8 mouse cellular contexts compared by ENCODE assay signal in genomic region chr2:90611959-90612571, GRCm38 (mm10). TPM values are rescaled to one million over a fixed set of nuclear protein-coding genes. Genes with fewer than 3 reads are reported as not detected.
DNase-seq lines count a peak whose midpoint lies in the region; ATAC-seq and TF ChIP-seq lines count a peak whose summit lies in the region.

No protein-coding gene starts in this region.

- no peak for TF ChIP-seq POLR2A in myocyte (IDR thresholded peaks at IDR 0.05; ENCODE audit: insufficient read length, low read depth)

- peak overlapping the region; percentile 70; the same call in 1 of the 2 replicates for H3K27ac ChIP-seq in gastrocnemius, adult 2 months
- no peak overlapping the region for H3K27ac ChIP-seq in intestine, postnatal 0 days (ENCODE audit: low read depth, low read length)
- no peak overlapping the region for H3K27ac ChIP-seq in forebrain, postnatal 0 days (ENCODE audit: low read depth, low read length)

- no peaks in the 10 kb centered on the region for H3K27me3 ChIP-seq in intestine, postnatal 0 days (replicated peaks; ENCODE audit: control insufficient read depth, insufficient read depth, low read length)
- H3K27me3 ChIP-seq in myocyte (ENCODE audit: control insufficient read depth, insufficient read depth, insufficient read length): no peaks in the 10 kb centered on the region
- H3K27me3 ChIP-seq in forebrain, postnatal 0 days (ENCODE audit: insufficient read depth, low read length): no peaks in the 10 kb centered on the region

- H3K9ac ChIP-seq in intestine, postnatal 0 days (ENCODE audit: low read depth, low read length): no peak overlapping the region
- H3K9ac ChIP-seq in forebrain, postnatal 0 days: no peak overlapping the region

- no peak overlapping the region for H3ac ChIP-seq in myocyte (ENCODE audit: control insufficient read depth, insufficient read length)

- H3K79me2 ChIP-seq in myocyte (ENCODE audit: control insufficient read depth, insufficient read depth): no peaks in the 10 kb centered on the region

- peak; percentile 27; the same call in 1 of the 2 replicates for TF ChIP-seq CTCF in gastrocnemius, adult 2 months (IDR thresholded peaks at IDR 0.05)
- TF ChIP-seq CTCF in intestine, postnatal 0 days (IDR thresholded peaks at IDR 0.05; ENCODE audit: low read depth): peak; percentile 57
- no peak for TF ChIP-seq CTCF in forebrain, postnatal 0 days (IDR thresholded peaks at IDR 0.05; ENCODE audit: low read depth)

- H3K4me3 ChIP-seq in gastrocnemius, adult 2 months: no peak overlapping the region
- no peak overlapping the region for H3K4me3 ChIP-seq in intestine, postnatal 0 days (ENCODE audit: low read depth, low read length)
- H3K4me3 ChIP-seq in myocyte: no peak overlapping the region
- no peak overlapping the region for H3K4me3 ChIP-seq in forebrain, postnatal 0 days (ENCODE audit: low read depth, low read length)

- peak; percentile 80 for ATAC-seq in intestine, postnatal 0 days
- ATAC-seq in forebrain, postnatal 0 days: no peak

- H3K4me1 ChIP-seq in intestine, postnatal 0 days (replicated peaks; ENCODE audit: control insufficient read depth, insufficient read depth, low read length): no peaks in the 10 kb centered on the region; the same call in 1 of the 2 replicates
- no peaks in the 10 kb centered on the region for H3K4me1 ChIP-seq in forebrain, postnatal 0 days (ENCODE audit: insufficient read depth)

- no peaks in the 10 kb centered on the region for H3K36me3 ChIP-seq in intestine, postnatal 0 days (ENCODE audit: control insufficient read depth, insufficient read depth)
- no peaks in the 10 kb centered on the region for H3K36me3 ChIP-seq in myocyte (ENCODE audit: control insufficient read depth, insufficient read depth)
- no peaks in the 10 kb centered on the region for H3K36me3 ChIP-seq in forebrain, postnatal 0 days (ENCODE audit: insufficient read depth)

- peak; percentile 16 for DNase-seq in thymus, postnatal 4 days
- DNase-seq in thymus, postnatal 36 days: no peak
- peak; percentile 91 for DNase-seq in gastrocnemius, adult 2 months
- DNase-seq in forebrain, postnatal 0 days: no peak
- no peak for DNase-seq in kidney, adult 18-20 months
- no peak for DNase-seq in layer of hippocampus, adult 11-12 months (ENCODE audit: low spot score)

- 55% methylated on average over 10 of the region's 10 CpGs for WGBS in intestine, postnatal 0 days
- WGBS in forebrain, postnatal 0 days: 88% methylated on average over 10 of the region's 10 CpGs

- intact Hi-C loops in gastrocnemius, adult 2 months (cut with DNase I): no loop called here

- no peaks in the 10 kb centered on the region for H3K9me3 ChIP-seq in intestine, postnatal 0 days (ENCODE audit: control insufficient read depth)
- H3K9me3 ChIP-seq in forebrain, postnatal 0 days (ENCODE audit: low read length): no peaks in the 10 kb centered on the region

- no peak overlapping the region for H3K4me2 ChIP-seq in intestine, postnatal 0 days (replicated peaks; ENCODE audit: low read depth)
- peak overlapping the region; percentile 74 for H3K4me2 ChIP-seq in myocyte (ENCODE audit: low read depth)
- H3K4me2 ChIP-seq in forebrain, postnatal 0 days (ENCODE audit: low read depth): no peak overlapping the region

TF ChIP-seq in myocyte, 11 proteins besides CTCF, POLR2A, EP300 and RAD21:
- no peak for TF ChIP-seq MAX (IDR thresholded peaks at IDR 0.05; ENCODE audit: low read depth)
- no peak for TF ChIP-seq USF1 (IDR thresholded peaks at IDR 0.05; ENCODE audit: low read depth)
- TF ChIP-seq REST (IDR thresholded peaks at IDR 0.05; ENCODE audit: insufficient read depth, insufficient read length): no peak
- no peak for TF ChIP-seq TCF12 (IDR thresholded peaks at IDR 0.05; ENCODE audit: insufficient read depth, poor library complexity, severe bottlenecking)
- no peak for TF ChIP-seq E2F4 (IDR thresholded peaks at IDR 0.05; ENCODE audit: insufficient read depth)
- TF ChIP-seq CEBPB (IDR thresholded peaks at IDR 0.05; ENCODE audit: insufficient read depth, poor library complexity, severe bottlenecking): no peak
- TF ChIP-seq MYOG (IDR thresholded peaks at IDR 0.05; ENCODE audit: control insufficient read depth in 1 of 3, insufficient read depth in 1 of 3, insufficient read length in 2 of 3, low read depth in 2 of 3): peak in 1 of 3 experiments; percentile 13
- TF ChIP-seq TCF3 (IDR thresholded peaks at IDR 0.05; ENCODE audit: insufficient read length, low read depth): no peak
- no peak for TF ChIP-seq SRF (IDR thresholded peaks at IDR 0.05; ENCODE audit: control insufficient read depth, insufficient read length, low read depth)
- peak in 1 of 3 experiments; percentile 6 for TF ChIP-seq MYOD1 (IDR thresholded peaks at IDR 0.05; ENCODE audit: control insufficient read depth in 1 of 3, insufficient read length in 2 of 3, low read depth in 2 of 3)
- TF ChIP-seq POLR2AphosphoS2 (IDR thresholded peaks at IDR 0.05; ENCODE audit: insufficient read length, low read depth): no peak

RNA-seq across cellular contexts. Expression of gene Ptprj, which starts 31.6 kb away (rescaled TPM):
- total RNA-seq in gastrocnemius, adult 2 months (2021): 1 to 10 TPM; 2.1 to 4.2 TPM
- polyA plus RNA-seq in intestine, postnatal 0 days (2015; fragmentation: Nextera tagmentation; extraction: Ambion mirVana): 3.5 and 4.0 TPM in 2 replicates
- 1.6 TPM for polyA plus RNA-seq in myocyte (2012; fragmentation: generic; extraction: Trizol)
- total RNA-seq in forebrain, postnatal 0 days (2014; rRNA removed): 29.9 and 34.0 TPM in 2 replicates
- polyA plus RNA-seq in forebrain, postnatal 0 days (2015; fragmentation: Nextera tagmentation; extraction: Ambion mirVana): 2.5 and 3.9 TPM in 2 replicates

Comparison
In these comparisons a context has a peak if more than half of its experiments do, and no peak if none do; other contexts are left out.
1. DNase-seq: peak in thymus, postnatal 4 days (single experiment) and gastrocnemius, adult 2 months (single experiment); none in thymus, postnatal 36 days (0 of 2), forebrain, postnatal 0 days (single experiment), kidney, adult 18-20 months (single experiment) and layer of hippocampus, adult 11-12 months (single experiment).